14 mouse cellular contexts compared by ENCODE assay signal in genomic region chr2:17698161-17699087, GRCm38 (mm10). TPM values are rescaled to one million over a fixed set of nuclear protein-coding genes. Genes with fewer than 3 reads are reported as not detected.
DNase-seq lines count a peak whose midpoint lies in the region; ATAC-seq and TF ChIP-seq lines count a peak whose summit lies in the region.
"Had no signal": no experiment of that assay in that cellular context is flagged by ENCODE, and none has a peak within 500 bp of the region (broad histone marks: within the 10 kb centered on the region; RNA-seq: fewer than 3 reads in every experiment).

No protein-coding gene starts in this region.

- no peak for TF ChIP-seq CTCF in midbrain, postnatal 0 days (IDR thresholded peaks at IDR 0.05)

- no peak for DNase-seq in hindbrain, embryonic 14.5 days (ENCODE audit: low spot score)
- peak; percentile 64 for DNase-seq in midbrain, postnatal 0 days (ENCODE audit: low spot score)
- no peak for DNase-seq in kidney, postnatal 25 days
- no peak for DNase-seq in spleen, postnatal 14 days (ENCODE audit: low spot score in 2 of 2)
- no peak for DNase-seq in right cerebral cortex, postnatal 14 days
- DNase-seq: cerebellum, adult 11-12 months; kidney, adult 11 months had no signal

- H3K4me2 ChIP-seq in hindbrain, embryonic 14.5 days (replicated peaks) = no peak overlapping the region
- H3K4me2 ChIP-seq in midbrain, postnatal 0 days (ENCODE audit: low read depth, low read length, poor library complexity, severe bottlenecking) = no peak overlapping the region
- H3K4me2 ChIP-seq: embryonic facial prominence, embryonic 12.5 days; liver, embryonic 11.5 days; stomach, embryonic 15.5 days had no signal

- no peak overlapping the region for H3K27ac ChIP-seq in hindbrain, embryonic 14.5 days
- no peak overlapping the region for H3K27ac ChIP-seq in midbrain, postnatal 0 days (ENCODE audit: low read depth, low read length)
- H3K27ac ChIP-seq: embryonic facial prominence, embryonic 12.5 days; stomach, embryonic 15.5 days had no signal

- 24% methylated on average over 4 of the region's 4 CpGs for WGBS in hindbrain, embryonic 14.5 days
- 36% methylated on average over 4 of the region's 4 CpGs for WGBS in midbrain, postnatal 0 days

- H3K9me3 ChIP-seq in hindbrain, embryonic 14.5 days (ENCODE audit: control insufficient read depth, low read length) = no peaks in the 10 kb centered on the region
- no peaks in the 10 kb centered on the region for H3K9me3 ChIP-seq in midbrain, postnatal 0 days (ENCODE audit: low read length)
- H3K9me3 ChIP-seq: embryonic facial prominence, embryonic 12.5 days; stomach, embryonic 15.5 days had no signal

- no peaks in the 10 kb centered on the region for H3K36me3 ChIP-seq in hindbrain, embryonic 14.5 days (replicated peaks; ENCODE audit: control insufficient read depth, insufficient read depth)
- H3K36me3 ChIP-seq in midbrain, postnatal 0 days (ENCODE audit: insufficient read depth, low read length) = no peaks in the 10 kb centered on the region
- H3K36me3 ChIP-seq: embryonic facial prominence, embryonic 12.5 days; stomach, embryonic 15.5 days had no signal

- H3K27me3 ChIP-seq in hindbrain, embryonic 14.5 days (ENCODE audit: control insufficient read depth, insufficient read depth, low read length) = no peaks in the 10 kb centered on the region
- no peaks in the 10 kb centered on the region for H3K27me3 ChIP-seq in midbrain, postnatal 0 days (ENCODE audit: insufficient read depth, low read length)
- H3K27me3 ChIP-seq: embryonic facial prominence, embryonic 12.5 days; stomach, embryonic 15.5 days had no signal

- no peaks in the 10 kb centered on the region; the same call in 1 of the 2 replicates for H3K4me1 ChIP-seq in hindbrain, embryonic 14.5 days (replicated peaks; ENCODE audit: control insufficient read depth, insufficient read depth, low read length)
- no peaks in the 10 kb centered on the region; the same call in 1 of the 2 replicates for H3K4me1 ChIP-seq in midbrain, postnatal 0 days (ENCODE audit: insufficient read depth, low read length)
- H3K4me1 ChIP-seq: stomach, embryonic 15.5 days had no signal

- H3K4me3 ChIP-seq in hindbrain, embryonic 14.5 days (replicated peaks; ENCODE audit: low read length) = no peak overlapping the region
- H3K4me3 ChIP-seq in midbrain, postnatal 0 days (ENCODE audit: low read depth, low read length) = no peak overlapping the region
- H3K4me3 ChIP-seq: embryonic facial prominence, embryonic 12.5 days; stomach, embryonic 15.5 days had no signal

- H3K9ac ChIP-seq in hindbrain, embryonic 14.5 days = no peak overlapping the region
- H3K9ac ChIP-seq in midbrain, postnatal 0 days (replicated peaks; ENCODE audit: low read length, poor library complexity, severe bottlenecking) = no peak overlapping the region
- H3K9ac ChIP-seq: embryonic facial prominence, embryonic 12.5 days; stomach, embryonic 15.5 days had no signal

- peak; percentile 53 for ATAC-seq in CD4-positive, CD25-positive, alpha-beta regulatory T cell, adult 4 months
- ATAC-seq in activated CD4-positive, CD25-positive, alpha-beta regulatory T cell, adult 4 months = peak; percentile 20
- peak; percentile 81; the same call in 1 of the 2 replicates for ATAC-seq in hindbrain, embryonic 14.5 days (ENCODE audit: low FRiP score)
- no peak for ATAC-seq in midbrain, postnatal 0 days (ENCODE audit: low FRiP score)
- ATAC-seq: forebrain, embryonic 14.5 days; lung, postnatal 0 days had no signal

RNA-seq across cellular contexts. Expression of gene Nebl, which starts 32.8 kb away (rescaled TPM):
- 1 to 10 TPM; 7.5 to 9.7 TPM for polyA plus RNA-seq in CD4-positive, CD25-positive, alpha-beta regulatory T cell, adult 4 months (2017; shearing (Covaris generic))
- polyA plus RNA-seq in activated CD4-positive, CD25-positive, alpha-beta regulatory T cell, adult 4 months (2017; shearing (Covaris generic)) = 1 to 10 TPM; 6.0 to 8.3 TPM
- polyA plus RNA-seq in hindbrain, embryonic 14.5 days (2014; fragmentation: Nextera tagmentation; extraction: Ambion mirVana) = 11.1 and 12.9 TPM in 2 replicates
- 24.0 and 25.1 TPM in 2 replicates for total RNA-seq in midbrain, postnatal 0 days (2014; rRNA removed)
- polyA plus RNA-seq in midbrain, postnatal 0 days (2015; fragmentation: Nextera tagmentation; extraction: Ambion mirVana) = 8.4 and 11.7 TPM in 2 replicates
